ENCODE assay signal across 35 mouse cellular contexts in the genomic region with DNA sequence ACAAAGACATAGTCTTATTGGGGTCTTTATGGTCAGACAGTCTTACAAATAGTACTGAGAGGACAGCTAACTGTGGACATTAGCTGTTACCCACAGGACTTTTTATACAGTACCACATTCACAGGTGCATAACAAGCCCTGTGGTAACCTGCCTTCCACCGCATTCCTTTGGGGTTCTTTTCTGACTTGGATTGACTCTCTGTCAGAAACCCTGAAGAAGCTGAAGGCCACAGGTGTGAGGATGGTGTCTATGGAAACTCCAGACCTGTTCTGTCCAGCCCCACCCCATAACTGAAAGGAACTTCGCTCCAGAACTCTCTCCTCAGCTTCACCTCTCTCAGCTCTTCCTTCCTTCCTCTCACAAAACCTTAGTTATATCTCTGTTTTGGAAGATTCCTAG. TPM values are rescaled to one million over a fixed set of nuclear protein-coding genes. Genes with fewer than 3 reads are reported as not detected.
"Had no signal": no experiment of that assay in that cellular context is flagged by ENCODE, and none has a peak within 500 bp of the region (broad histone marks: within the 10 kb centered on the region; RNA-seq: fewer than 3 reads in every experiment).

No protein-coding gene starts in this region.

- H3K4me1 ChIP-seq: liver, embryonic 12.5 days; liver, embryonic 15.5 days; midbrain, embryonic 10.5 days; midbrain, embryonic 12.5 days; midbrain, embryonic 13.5 days; midbrain, embryonic 15.5 days; neural tube, embryonic 12.5 days had no signal

- DNase-seq: left cerebral cortex, postnatal 4 days; liver; liver, embryonic 13.5 days; liver, postnatal 0 days; lung, adult 18-20 months; lung, adult 2 months; lung, embryonic 14.5 days; lung, postnatal 10 days; lung, postnatal 14 days; lung, postnatal 36 days; lung, postnatal 4 days; midbrain, embryonic 14.5 days had no signal

- H3K9ac ChIP-seq: limb, embryonic 12.5 days; limb, embryonic 13.5 days; limb, embryonic 15.5 days; liver, embryonic 12.5 days; liver, embryonic 13.5 days; liver, embryonic 14.5 days; liver, embryonic 15.5 days; liver, postnatal 0 days; lung, embryonic 14.5 days; lung, embryonic 15.5 days; midbrain, embryonic 12.5 days; midbrain, embryonic 13.5 days; midbrain, embryonic 15.5 days; neural tube, embryonic 12.5 days had no signal

- H3K36me3 ChIP-seq: limb, embryonic 10.5 days; liver, embryonic 12.5 days; liver, embryonic 13.5 days; liver, embryonic 15.5 days; midbrain, embryonic 12.5 days; midbrain, embryonic 13.5 days; midbrain, embryonic 15.5 days; neural tube, embryonic 12.5 days had no signal

- H3K27ac ChIP-seq: limb, embryonic 10.5 days; limb, embryonic 12.5 days; limb, embryonic 13.5 days; limb, embryonic 15.5 days; liver, embryonic 12.5 days; liver, embryonic 13.5 days; liver, embryonic 14.5 days; liver, embryonic 15.5 days; lung, embryonic 15.5 days; macrophage; midbrain, embryonic 10.5 days; midbrain, embryonic 12.5 days; midbrain, embryonic 13.5 days; midbrain, embryonic 15.5 days; neural tube, embryonic 12.5 days had no signal

- H3K27me3 ChIP-seq: limb, embryonic 15.5 days; liver, embryonic 12.5 days; liver, embryonic 13.5 days; liver, embryonic 15.5 days; lung, embryonic 15.5 days; midbrain, embryonic 12.5 days; midbrain, embryonic 13.5 days; midbrain, embryonic 15.5 days; neural tube, embryonic 12.5 days had no signal

- H3K4me3 ChIP-seq: limb, embryonic 10.5 days; limb, embryonic 12.5 days; limb, embryonic 13.5 days; limb, embryonic 15.5 days; liver, embryonic 12.5 days; liver, embryonic 13.5 days; liver, embryonic 15.5 days; lung, embryonic 15.5 days; megakaryocyte, embryonic 14.5 days; midbrain, embryonic 10.5 days; midbrain, embryonic 12.5 days; midbrain, embryonic 13.5 days; midbrain, embryonic 15.5 days; myocyte; neural tube, embryonic 12.5 days had no signal

- H3K9me3 ChIP-seq: limb, embryonic 10.5 days; limb, embryonic 12.5 days; limb, embryonic 13.5 days; limb, embryonic 15.5 days; liver, embryonic 12.5 days; liver, embryonic 13.5 days; liver, embryonic 15.5 days; lung, embryonic 15.5 days; midbrain, embryonic 10.5 days; midbrain, embryonic 12.5 days; midbrain, embryonic 13.5 days; midbrain, embryonic 15.5 days; neural tube, embryonic 12.5 days had no signal

RNA-seq across cellular contexts. Expression of a gene that starts 10.6 kb away (rescaled TPM):
- total RNA-seq: left cerebral cortex, postnatal 25 days; liver, adult 2 months; megakaryocyte progenitor cell, adult 5-6 weeks; megakaryocyte, adult 5-6 weeks; megakaryocyte-erythroid progenitor cell, adult 5-6 weeks; monocyte, adult 5-6 weeks had no signal
- polyA plus RNA-seq: liver, adult 2 months; liver, embryonic 13.5 days; liver, embryonic 14.5 days; liver, embryonic 16.5 days; liver, postnatal 0 days; macrophage; midbrain, embryonic 14.5 days had no signal

RNA-seq across cellular contexts. Expression of a gene that starts 13.5 kb away (rescaled TPM):
- total RNA-seq: megakaryocyte-erythroid progenitor cell, adult 5-6 weeks; monocyte, adult 5-6 weeks had no signal
